Mouse (Mus musculus) layer of hippocampus, postnatal 10 days (tissue): Measurements from ENCODE around the gene Sis. TPM values are rescaled to one million over a fixed set of nuclear protein-coding genes. Genes with fewer than 3 reads are reported as not detected.

ENCODE experiments used
- DNase-seq, 2 experiments: peaks; one replicate each; pipeline ENCODE4 v3.0.0; 2021; ENCODE audit warnings: low spot score in 2 of 2
- long read RNA-seq: library from polyadenylated mRNA; stranded (forward); transcript quantifications from one replicate; pipeline ENCODE4 v2.0.0, GENCODE M21; 2023
- total RNA-seq, 2 experiments: library from RNA; stranded (reverse); gene quantifications; 2 replicates each; pipeline ENCODE4 v1.2.3; 2021

The Sis gene
- under 1 TPM; 0.07 to 0.11 TPM for total RNA-seq
- long read RNA-seq: 0 reads

- no peak for DNase-seq
These were observed at the start of gene Sis for GRCm38 (mm10) chr3:72967675-72968074. Gene Sis (minus strand): TSS chr3:72967863.

GRCm38 (mm10) chr3:73006045-73006444, 38.4 kb upstream of the Sis start:
- DNase-seq: no peak

- no peak for DNase-seq
These were observed 35.5 kb upstream of the Sis start for GRCm38 (mm10) chr3:73002933-73003696.

GRCm38 (mm10) chr3:72997517-72997916, 29.9 kb upstream of the Sis start:
- no peak for DNase-seq

GRCm38 (mm10) chr3:72990992-72991391, 23.3 kb upstream of the Sis start:
- no peak for DNase-seq

GRCm38 (mm10) chr3:72976602-72977001, 8.9 kb upstream of the Sis start:
- DNase-seq: no peak

- DNase-seq: no peak
These were observed 48.6 kb downstream of the Sis start for GRCm38 (mm10) chr3:72918919-72919526.

- DNase-seq: no peak
These were observed 85.2 kb downstream of the Sis start for GRCm38 (mm10) chr3:72882501-72882900.

GRCm38 (mm10) chr3:72868141-72868540, 99.5 kb downstream of the Sis start:
- no peak for DNase-seq

GRCm38 (mm10) chr3:72858738-72859137, 108.9 kb downstream of the Sis start:
- no peak for DNase-seq

- no peak for DNase-seq
These were observed 112.3 kb downstream of the Sis start for GRCm38 (mm10) chr3:72855405-72855804.

- DNase-seq: no peak
These were observed 127.0 kb downstream of the Sis start for GRCm38 (mm10) chr3:72840641-72841040.

Other genes with a start within 250 kb of the Sis start
- gene Slitrk3, start 89.9 kb upstream of the Sis start, total RNA-seq: 10 to 100 TPM; 79.3 to 83.3 TPM